Mouse (Mus musculus): ENCODE measurements around the gene Dtl.

Gene Dtl

DNA sequence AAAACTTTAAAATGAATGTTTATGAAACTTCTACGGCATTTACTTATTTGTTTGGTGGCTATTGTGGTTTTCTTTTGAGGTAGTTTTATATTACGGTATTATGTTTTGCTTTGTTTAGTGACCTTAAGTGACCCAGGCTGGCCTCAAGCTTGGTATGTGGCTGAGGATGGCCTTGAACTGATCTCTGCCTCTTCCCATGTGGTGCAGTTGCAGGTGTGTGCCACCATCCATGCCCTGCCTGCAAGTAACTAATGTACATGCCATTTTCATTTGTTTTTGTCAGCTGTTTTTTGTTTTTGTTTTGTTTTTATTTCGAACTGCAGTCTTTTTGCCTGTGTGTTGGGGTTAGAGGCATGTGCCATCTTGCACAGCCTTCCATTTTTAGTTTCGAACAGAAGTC, 6.3 kb upstream of the Dtl start:
- DNase-seq (ENCODE audit: low read depth, low spot score), result no peak

DNA sequence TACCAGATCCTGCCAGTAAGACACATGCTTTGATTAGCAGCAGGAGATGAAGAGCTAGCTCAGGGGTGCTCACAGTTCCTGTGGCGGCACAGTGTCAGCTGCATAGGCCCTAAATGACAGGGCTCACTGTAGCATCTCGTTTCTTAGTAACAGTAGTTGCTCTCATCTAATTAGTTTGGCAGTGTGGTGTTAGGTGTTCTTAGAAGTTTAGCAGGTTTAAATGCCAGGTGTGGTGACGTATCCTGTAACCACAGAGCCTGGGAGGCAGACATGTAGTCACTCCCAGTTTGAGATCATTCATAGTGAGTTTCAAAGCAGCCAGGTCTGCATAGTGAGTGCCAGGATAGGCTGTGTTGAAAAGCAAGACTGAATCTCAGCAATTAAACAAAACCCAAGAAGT, 4.2 kb upstream of the Dtl start:
- no peak for DNase-seq (ENCODE audit: low read depth, low spot score)

DNA sequence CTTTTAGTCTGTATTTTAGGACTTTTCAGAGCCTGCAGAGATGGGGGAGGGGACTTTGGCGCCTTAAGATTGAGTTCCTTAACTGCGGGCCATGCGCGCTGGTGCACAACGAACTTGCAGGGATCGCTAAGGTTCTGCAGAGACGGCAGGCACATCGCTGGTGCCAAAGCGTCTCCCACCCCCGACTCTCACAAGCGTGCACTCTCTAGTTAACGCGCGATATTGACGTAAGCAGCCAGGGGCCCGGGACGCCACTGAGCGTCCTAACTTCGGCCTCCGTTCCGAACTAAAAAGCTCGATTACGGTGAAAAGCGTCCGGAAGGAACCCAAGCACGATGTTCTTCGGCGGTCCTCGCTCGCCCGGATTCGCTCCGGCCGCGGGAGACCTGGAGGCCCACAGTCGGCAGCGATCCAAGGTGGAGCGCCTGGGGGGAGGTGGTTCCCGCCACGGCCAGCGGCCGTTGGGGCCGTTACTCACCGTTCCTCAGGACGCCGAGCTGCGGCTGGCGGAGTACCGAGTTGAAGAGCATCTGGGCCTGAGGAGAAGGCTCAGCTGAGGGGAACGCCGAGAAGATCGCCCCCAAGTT, 380 bp downstream of the Dtl start:
- DNase-seq (ENCODE audit: low read depth, low spot score), result peak; percentile 18

DNA sequence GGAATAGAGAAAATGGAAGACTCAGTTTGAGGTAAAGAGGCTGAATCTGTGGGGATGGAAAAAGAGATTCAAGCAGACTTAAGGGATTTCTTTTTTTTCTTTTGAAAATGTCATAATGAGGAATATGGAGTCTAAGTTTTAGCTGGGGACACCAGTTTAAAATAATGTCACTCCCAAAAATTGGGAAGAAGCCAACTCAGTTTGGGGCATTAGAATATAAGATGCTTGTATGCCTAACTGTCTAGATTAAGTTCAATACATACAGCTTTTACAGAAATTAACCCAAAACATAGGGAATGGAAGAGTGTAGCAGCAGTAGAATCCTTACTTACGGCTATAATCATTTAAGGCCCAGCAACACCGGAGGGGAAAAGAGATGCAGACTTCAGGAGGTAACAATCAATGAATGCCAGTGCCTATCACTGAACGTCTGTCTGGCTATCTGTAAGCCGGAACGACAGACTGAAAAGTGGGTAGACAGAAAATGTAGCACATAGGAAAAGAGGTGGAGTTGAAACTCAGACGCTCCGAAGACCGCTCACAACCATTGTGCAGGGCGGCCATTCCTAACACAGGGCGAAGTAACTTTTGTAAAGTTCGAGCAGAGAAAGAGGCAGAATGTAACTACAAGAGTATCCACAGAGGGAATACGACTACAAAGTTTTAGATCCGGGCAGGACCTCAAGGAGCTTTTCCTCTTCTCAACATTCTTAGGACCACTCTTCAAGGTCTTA, 1.3 kb downstream of the Dtl start:
- no peak for DNase-seq (ENCODE audit: low read depth, low spot score)

DNA sequence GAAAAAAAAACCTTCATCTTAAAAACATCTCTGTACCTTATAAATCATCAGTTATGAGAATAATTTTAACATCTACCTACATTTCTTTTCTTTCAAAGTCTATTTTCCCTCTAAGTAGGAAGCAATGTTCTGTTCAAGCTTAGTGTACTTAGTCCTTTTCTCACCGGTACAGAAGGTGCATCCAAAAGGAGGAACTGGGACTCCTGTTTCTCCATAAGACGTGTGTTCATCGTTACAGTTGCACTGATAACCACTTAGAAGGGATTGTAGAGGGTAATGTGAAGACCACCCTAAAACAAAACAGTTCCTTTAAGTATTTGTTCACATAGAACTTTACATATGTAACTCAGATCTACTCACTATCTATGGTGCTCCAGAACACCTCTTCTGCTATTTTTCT, 4.9 kb downstream of the Dtl start:
- DNase-seq (ENCODE audit: low read depth, low spot score), result no peak

DNA sequence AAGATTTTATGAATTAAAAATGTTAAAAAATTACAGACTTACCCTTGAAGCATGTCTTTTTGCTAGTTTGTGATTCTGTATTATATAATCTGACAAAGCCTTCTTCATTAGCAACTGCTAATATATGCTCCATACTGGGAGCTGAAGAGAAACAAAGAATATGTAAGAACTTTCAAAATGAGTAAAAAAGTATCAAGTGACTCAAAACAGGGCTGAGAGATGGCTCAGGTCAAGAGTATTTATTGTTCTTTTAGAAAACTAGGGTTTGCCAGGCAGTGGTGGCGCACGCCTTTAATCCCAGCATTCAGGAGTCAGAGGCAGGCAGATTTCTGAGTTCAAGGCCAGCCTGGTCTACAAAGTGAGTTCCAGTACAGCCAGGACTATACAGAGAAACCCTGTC, 5.7 kb downstream of the Dtl start:
- no peak for DNase-seq (ENCODE audit: low read depth, low spot score)

- DNase-seq (ENCODE audit: low read depth, low spot score), result no peak
Observed at GRCm38 (mm10) chr1:191567859-191568258, 7.5 kb downstream of the Dtl start.

GRCm38 (mm10) chr1:191562823-191563365, 12.4 kb downstream of the Dtl start:
- DNase-seq (ENCODE audit: low read depth, low spot score), result no peak

- DNase-seq (ENCODE audit: low read depth, low spot score), result no peak
Observed at GRCm38 (mm10) chr1:191559779-191560178, 15.6 kb downstream of the Dtl start.

DNA sequence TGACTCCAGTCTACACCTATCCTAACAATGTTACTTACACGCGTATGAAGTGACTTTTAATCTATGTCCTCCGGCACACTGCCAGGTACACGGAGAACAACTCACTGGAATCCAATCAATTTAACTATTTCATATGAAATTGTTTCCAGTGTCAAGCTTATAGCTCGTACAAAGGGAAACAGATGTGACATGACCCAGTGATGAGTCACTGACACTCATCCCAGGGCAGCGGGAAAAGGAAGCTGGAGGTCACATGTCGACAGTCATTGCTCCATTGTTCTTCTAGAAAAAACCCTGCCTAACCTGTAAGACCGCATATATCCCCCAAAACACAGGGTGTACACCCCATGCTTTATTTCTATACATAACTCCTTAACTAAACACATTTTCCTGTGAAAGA, 18.2 kb downstream of the Dtl start:
- no peak for DNase-seq (ENCODE audit: low read depth, low spot score)

DNA sequence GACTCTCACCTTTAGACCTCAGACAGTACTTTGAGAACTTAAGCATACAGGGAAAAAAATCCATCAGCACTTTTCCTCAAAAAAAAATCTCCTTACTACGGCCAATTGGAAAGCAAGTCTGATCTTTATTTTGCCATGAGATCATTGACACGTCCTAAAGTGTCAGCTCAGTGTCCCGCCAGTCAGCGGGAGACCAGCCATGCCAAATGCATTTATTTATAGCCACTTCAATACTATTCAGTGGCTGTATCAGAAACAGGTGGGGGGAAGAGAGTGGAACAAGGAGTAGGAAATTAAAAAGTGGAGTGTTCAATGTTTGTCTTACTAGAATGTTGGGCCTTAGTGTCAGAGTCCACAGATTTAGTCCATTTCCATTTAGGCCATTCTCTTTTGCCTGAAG, 24.6 kb downstream of the Dtl start:
- no peak for DNase-seq (ENCODE audit: low read depth, low spot score)

GRCm38 (mm10) chr1:191543747-191544146, 31.6 kb downstream of the Dtl start:
- no peak for DNase-seq (ENCODE audit: low read depth, low spot score)

DNA sequence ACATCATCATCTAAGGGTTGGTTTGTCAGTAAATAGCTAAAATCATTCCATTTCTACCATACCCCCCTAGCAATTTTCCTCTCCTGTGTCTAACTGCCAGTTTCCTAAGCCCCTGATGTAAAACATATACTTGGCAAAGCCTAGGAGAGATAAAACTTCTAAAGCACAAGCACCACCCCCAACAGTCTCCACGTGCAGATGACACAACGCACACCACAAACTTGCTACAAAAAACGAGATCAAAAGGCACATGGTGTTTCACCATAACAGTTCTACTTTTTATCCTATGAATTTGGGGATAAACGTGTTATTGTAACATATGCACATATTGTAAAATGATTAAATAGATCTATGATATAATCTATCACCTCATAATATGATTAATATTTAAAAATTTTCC, 33.7 kb downstream of the Dtl start:
- DNase-seq (ENCODE audit: low read depth, low spot score), result no peak

- no peak for DNase-seq (ENCODE audit: low read depth, low spot score)
Observed at GRCm38 (mm10) chr1:191541014-191541413, 34.3 kb downstream of the Dtl start.

GRCm38 (mm10) chr1:191540300-191540699, 35.0 kb downstream of the Dtl start:
- DNase-seq (ENCODE audit: low read depth, low spot score), result no peak

- no peak for DNase-seq (ENCODE audit: low read depth, low spot score)
Observed at GRCm38 (mm10) chr1:191534896-191535295, 40.4 kb downstream of the Dtl start.

GRCm38 (mm10) chr1:191531023-191531422, 44.3 kb downstream of the Dtl start:
- DNase-seq (ENCODE audit: low read depth, low spot score), result no peak

- no peak for DNase-seq (ENCODE audit: low read depth, low spot score)
Observed at GRCm38 (mm10) chr1:191529406-191529805, 45.9 kb downstream of the Dtl start.

GRCm38 (mm10) chr1:191527921-191528612, 47.3 kb downstream of the Dtl start:
- DNase-seq (ENCODE audit: low read depth, low spot score), result no peak

DNA sequence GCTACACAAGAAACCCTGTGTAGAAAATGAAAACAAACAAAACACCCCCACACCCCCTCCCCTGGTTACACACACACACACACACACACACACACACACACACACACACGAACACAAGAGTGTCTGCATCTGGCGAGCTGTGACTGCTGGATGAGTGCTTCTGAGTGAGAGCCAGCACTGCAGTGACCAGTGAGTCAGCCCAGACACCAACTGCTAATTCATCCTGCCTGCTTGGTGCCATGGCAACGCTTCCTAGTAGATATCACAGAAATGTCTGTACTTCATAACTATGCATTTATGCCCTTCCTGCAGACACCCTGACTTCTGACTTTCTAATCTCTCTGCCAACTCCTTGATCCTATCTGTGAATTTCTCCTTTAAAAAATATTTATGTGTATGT, 48.3 kb downstream of the Dtl start:
- DNase-seq (ENCODE audit: low read depth, low spot score), result no peak

GRCm38 (mm10) chr1:191521395-191521794, 53.9 kb downstream of the Dtl start:
- no peak for DNase-seq (ENCODE audit: low read depth, low spot score)

- no peak for DNase-seq (ENCODE audit: low read depth, low spot score)
Observed at GRCm38 (mm10) chr1:191520669-191521068, 54.7 kb downstream of the Dtl start.

DNA sequence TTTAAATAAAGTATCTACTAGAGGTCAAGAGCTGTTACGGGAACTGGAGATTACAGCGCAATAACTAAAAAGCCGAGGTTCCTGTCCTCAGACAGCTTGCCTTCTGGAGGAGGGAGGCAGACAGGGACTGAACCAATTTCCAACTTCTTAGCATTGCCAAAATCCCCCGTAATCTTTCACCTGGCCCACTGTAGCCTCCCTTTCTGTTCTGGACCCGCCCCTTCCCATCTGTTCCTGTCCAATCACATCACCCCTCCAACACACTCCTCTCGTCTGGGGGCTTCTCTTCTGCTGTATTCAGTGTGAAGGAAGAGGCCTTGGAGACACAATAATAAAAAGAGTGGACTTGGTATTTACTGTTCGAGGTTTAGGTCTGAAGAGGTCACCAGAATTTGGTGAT, 55.1 kb downstream of the Dtl start:
- DNase-seq (ENCODE audit: low read depth, low spot score), result no peak

All from brain, embryonic 18.5 days (tissue).